Mouse (Mus musculus): ENCODE results near the gene Grhl3.
A peak's percentile ranks its signal among the peaks of the same experiment; 100 is the strongest.
"Not testable (repeated sequence)": the region's sequence is repeated elsewhere in the genome, so short reads cannot be mapped to it uniquely, and the experiment has no call there.

Gene Grhl3

GRCm38 (mm10) chr4:135573251-135573808 lies at the start of gene Grhl3:
Grhl3 (minus strand) TSS chr4:135573630.
- DNase-seq (ENCODE audit: low read depth, low spot score): no peak

GRCm38 (mm10) chr4:135622290-135622689 lies 48.9 kb upstream of the Grhl3 start:
- DNase-seq (ENCODE audit: low read depth, low spot score): peak; percentile 22

- no peak for DNase-seq (ENCODE audit: low read depth, low spot score)
These were observed 47.0 kb upstream of the Grhl3 start for GRCm38 (mm10) chr4:135620461-135620860.

- peak; percentile 1 for DNase-seq (ENCODE audit: low read depth, low spot score)
These were observed 44.5 kb upstream of the Grhl3 start for GRCm38 (mm10) chr4:135617783-135618470.

- DNase-seq (ENCODE audit: low read depth, low spot score): no peak
These were observed 43.6 kb upstream of the Grhl3 start for GRCm38 (mm10) chr4:135617038-135617437.

- not testable (repeated sequence) for DNase-seq (ENCODE audit: low read depth, low spot score)
These were observed 41.9 kb upstream of the Grhl3 start for GRCm38 (mm10) chr4:135615307-135615706.

- DNase-seq (ENCODE audit: low read depth, low spot score): no peak
These were observed 36.6 kb upstream of the Grhl3 start for GRCm38 (mm10) chr4:135609986-135610385.

GRCm38 (mm10) chr4:135607979-135608885 lies 34.8 kb upstream of the Grhl3 start:
- DNase-seq (ENCODE audit: low read depth, low spot score): no peak

GRCm38 (mm10) chr4:135606271-135606670 lies 32.8 kb upstream of the Grhl3 start:
- no peak for DNase-seq (ENCODE audit: low read depth, low spot score)

- DNase-seq (ENCODE audit: low read depth, low spot score): no peak
These were observed 28.1 kb upstream of the Grhl3 start for GRCm38 (mm10) chr4:135601530-135601929.

- no peak for DNase-seq (ENCODE audit: low read depth, low spot score)
These were observed 26.2 kb upstream of the Grhl3 start for GRCm38 (mm10) chr4:135599497-135600182.

- no peak for DNase-seq (ENCODE audit: low read depth, low spot score)
These were observed 25.6 kb upstream of the Grhl3 start for GRCm38 (mm10) chr4:135598998-135599397.

- DNase-seq (ENCODE audit: low read depth, low spot score): no peak
These were observed 24.1 kb upstream of the Grhl3 start for GRCm38 (mm10) chr4:135597571-135597970.

GRCm38 (mm10) chr4:135595943-135596342 lies 22.5 kb upstream of the Grhl3 start:
- no peak for DNase-seq (ENCODE audit: low read depth, low spot score)

- no peak for DNase-seq (ENCODE audit: low read depth, low spot score)
These were observed 18.3 kb upstream of the Grhl3 start for GRCm38 (mm10) chr4:135591610-135592304.

GRCm38 (mm10) chr4:135591086-135591485 lies 17.7 kb upstream of the Grhl3 start:
- no peak for DNase-seq (ENCODE audit: low read depth, low spot score)

- no peak for DNase-seq (ENCODE audit: low read depth, low spot score)
These were observed 11.4 kb upstream of the Grhl3 start for GRCm38 (mm10) chr4:135584838-135585237.

GRCm38 (mm10) chr4:135581222-135581910 lies 7.9 kb upstream of the Grhl3 start:
- no peak for DNase-seq (ENCODE audit: low read depth, low spot score)

GRCm38 (mm10) chr4:135579695-135580094 lies 6.3 kb upstream of the Grhl3 start:
- no peak for DNase-seq (ENCODE audit: low read depth, low spot score)

GRCm38 (mm10) chr4:135578490-135578889 lies 5.1 kb upstream of the Grhl3 start:
- no peak for DNase-seq (ENCODE audit: low read depth, low spot score)
